Mouse (Mus musculus) myocyte (in vitro differentiated cells): Measurements from ENCODE around the gene Atp8b2.

Experiments used
- POLR2A ChIP-seq: IDR thresholded peaks from one replicate; pipeline ENCODE4 v1.6.1; 2011; ENCODE audit warnings: low read depth, mild to moderate bottlenecking, control low read depth, moderate library complexity; ENCODE audit not compliant: insufficient read length
- POLR2AphosphoS2 ChIP-seq: IDR thresholded peaks from one replicate; pipeline ENCODE4 v1.6.1; 2011; ENCODE audit warnings: low read depth, control low read depth; ENCODE audit not compliant: insufficient read length

- TF ChIP-seq POLR2AphosphoS2 (no peak), POLR2A (no peak)
Measured at GRCm38 (mm10) chr3:89917408-89917807, 45.9 kb downstream of the Atp8b2 start.
